Mouse (Mus musculus): ENCODE measurements at regions not wholly inside any gene's neighbourhood (a gene's known extent, or its start where the extent isn't known, plus 50 kb on each side); places are given as distances from the start of the nearest gene placed in this dataset.
A peak's percentile ranks its signal among the peaks of the same experiment; 100 is the strongest.
"Not testable (repeated sequence)": the region's sequence is repeated elsewhere in the genome, so short reads cannot be mapped to it uniquely, and the experiment has no call there.

GRCm38 (mm10) chr10:72298824-72299551 lies 355.7 kb upstream of the Zwint start:
- no peak for DNase-seq (ENCODE audit: low spot score in 2 of 2)
- intact Hi-C loops (cut with DNase I): no loop called here

- intact Hi-C loops (cut with DNase I); DNase-seq (ENCODE audit: low spot score in 2 of 2): not testable (repeated sequence)
These were observed 345.6 kb upstream of the Zwint start for GRCm38 (mm10) chr10:72309045-72309444.

GRCm38 (mm10) chr10:72318308-72318707 lies 336.3 kb upstream of the Zwint start:
- intact Hi-C loops (cut with DNase I): no loop called here
- DNase-seq (ENCODE audit: low spot score in 2 of 2): no peak

GRCm38 (mm10) chr10:72320307-72320706 lies 334.3 kb upstream of the Zwint start:
- intact Hi-C loops (cut with DNase I): no loop called here
- no peak for DNase-seq (ENCODE audit: low spot score in 2 of 2)

GRCm38 (mm10) chr10:72326624-72327023 lies 328.0 kb upstream of the Zwint start:
- DNase-seq (ENCODE audit: low spot score in 2 of 2): peak in 1 of 2 experiments; percentile 7
- intact Hi-C loops (cut with DNase I): no loop called here

GRCm38 (mm10) chr10:72347253-72347652 lies 307.4 kb upstream of the Zwint start:
- DNase-seq (ENCODE audit: low spot score in 2 of 2): no peak
- intact Hi-C loops (cut with DNase I): no loop called here

GRCm38 (mm10) chr10:72347949-72348663 lies 306.5 kb upstream of the Zwint start:
- DNase-seq (ENCODE audit: low spot score in 2 of 2): no peak
- intact Hi-C loops (cut with DNase I): no loop called here

GRCm38 (mm10) chr10:72352810-72353209 lies 301.8 kb upstream of the Zwint start:
- DNase-seq (ENCODE audit: low spot score in 2 of 2): peak in 1 of 2 experiments; percentile 35
- intact Hi-C loops (cut with DNase I): no loop called here

GRCm38 (mm10) chr10:72353515-72353914 lies 301.1 kb upstream of the Zwint start:
- intact Hi-C loops (cut with DNase I): no loop called here
- DNase-seq (ENCODE audit: low spot score in 2 of 2): peak in 1 of 2 experiments; percentile 4

GRCm38 (mm10) chr10:72383351-72383750 lies 271.3 kb upstream of the Zwint start:
- intact Hi-C loops (cut with DNase I): no loop called here
- no peak for DNase-seq (ENCODE audit: low spot score in 2 of 2)

GRCm38 (mm10) chr10:72384826-72385225 lies 269.8 kb upstream of the Zwint start:
- intact Hi-C loops (cut with DNase I): no loop called here
- DNase-seq (ENCODE audit: low spot score in 2 of 2): peak in 1 of 2 experiments; percentile 42

- intact Hi-C loops (cut with DNase I): loop anchor here (5.0 to 10.0 kb wide), 2 partner anchors 527 to 909 kb away; no protein-coding TSS in a partner anchor
- no peak for DNase-seq (ENCODE audit: low spot score in 2 of 2)
These were observed 263.2 kb upstream of the Zwint start for GRCm38 (mm10) chr10:72391397-72391796.

GRCm38 (mm10) chr10:72393279-72394041 lies 261.2 kb upstream of the Zwint start:
- intact Hi-C loops (cut with DNase I): loop anchor here (5.0 to 10.0 kb wide), 2 partner anchors 529 to 911 kb away; no protein-coding TSS in a partner anchor
- no peak for DNase-seq (ENCODE audit: low spot score in 2 of 2)

- no peak for DNase-seq (ENCODE audit: low spot score in 2 of 2)
- intact Hi-C loops (cut with DNase I): loop anchor here (5.0 to 10.0 kb wide), 2 partner anchors 530 to 912 kb away; no protein-coding TSS in a partner anchor
These were observed 260.3 kb upstream of the Zwint start for GRCm38 (mm10) chr10:72394367-72394766.

- intact Hi-C loops (cut with DNase I): no loop called here
- DNase-seq (ENCODE audit: low spot score in 2 of 2): no peak
These were observed 251.4 kb upstream of the Zwint start for GRCm38 (mm10) chr10:72403290-72403689.

GRCm38 (mm10) chr10:72410305-72410704 lies 244.3 kb upstream of the Zwint start:
- intact Hi-C loops (cut with DNase I): no loop called here
- DNase-seq (ENCODE audit: low spot score in 2 of 2): peak; percentile 5 to 34

GRCm38 (mm10) chr10:72411670-72412069 lies 243.0 kb upstream of the Zwint start:
- intact Hi-C loops (cut with DNase I): no loop called here
- peak; percentile 6 to 43 for DNase-seq (ENCODE audit: low spot score in 2 of 2)

- no peak for DNase-seq (ENCODE audit: low spot score in 2 of 2)
- intact Hi-C loops (cut with DNase I): no loop called here
These were observed 200.0 kb upstream of the Zwint start for GRCm38 (mm10) chr10:72454629-72455028.

- intact Hi-C loops (cut with DNase I): no loop called here
- peak; percentile 78 to 84 for DNase-seq (ENCODE audit: low spot score in 2 of 2)
These were observed 170.3 kb upstream of the Zwint start for GRCm38 (mm10) chr10:72484315-72484714.

- DNase-seq (ENCODE audit: low spot score in 2 of 2): no peak
- intact Hi-C loops (cut with DNase I): no loop called here
These were observed 122.2 kb upstream of the Zwint start for GRCm38 (mm10) chr10:72532431-72532830.

Data from left cerebral cortex, postnatal 25 days (tissue).